Mouse (Mus musculus) T-helper 1 cell (primary cell): ENCODE data around the gene Tfpi.
"Not testable (repeated sequence)": the region's sequence is repeated elsewhere in the genome, so short reads cannot be mapped to it uniquely, and the experiment has no call there.

Experiments
- in situ Hi-C: fragments of 300-600 bp; cut with MboI, MseI; formaldehyde crosslinking; loops from one replicate; pipeline ENCODE4 v1.15.1; 2025; ENCODE audit warnings: high pct_unique_total_duplicates

Gene Tfpi

DNA sequence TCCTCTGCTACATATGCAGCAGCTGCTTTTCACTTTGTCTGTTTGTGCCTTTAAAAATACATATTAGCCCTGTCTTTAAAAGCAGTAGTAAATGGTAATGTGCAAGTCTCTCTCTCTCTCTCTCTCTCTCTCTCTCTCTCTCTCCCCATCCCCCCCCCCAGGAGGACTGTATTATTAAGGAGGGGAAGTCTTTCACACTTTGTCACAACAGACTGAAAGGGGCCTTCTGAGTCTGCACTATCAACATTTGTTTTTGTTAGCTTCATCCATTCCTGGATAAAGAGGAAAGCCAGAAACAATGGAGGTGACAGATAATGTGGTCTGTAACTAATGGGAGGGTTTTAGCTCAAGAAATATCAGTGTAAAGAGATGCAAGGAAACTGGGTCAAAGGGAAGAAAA is 87.5 kb downstream of the Tfpi start:
- in situ Hi-C loops = no loop called here

DNA sequence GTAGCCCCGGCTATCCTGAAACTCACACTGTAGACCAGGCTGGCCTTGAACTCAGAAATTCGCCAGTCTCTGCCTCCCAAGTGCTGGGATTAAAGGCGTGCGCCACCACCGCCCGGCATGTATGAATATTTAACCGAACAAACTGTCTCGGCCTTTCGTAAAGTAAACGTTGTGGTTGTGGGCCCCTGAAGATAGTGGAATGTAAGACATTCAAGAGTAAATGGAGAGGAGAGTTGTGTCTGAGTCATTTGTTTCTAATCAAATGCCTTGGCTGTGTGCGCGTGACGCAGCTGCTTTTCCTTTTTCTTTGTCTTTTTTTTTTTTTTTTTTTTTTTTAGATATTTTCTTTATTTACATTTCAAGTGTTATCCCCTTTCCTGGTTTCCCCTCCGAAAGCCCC is 88.0 kb downstream of the Tfpi start:
- in situ Hi-C loops = not testable (repeated sequence)

DNA sequence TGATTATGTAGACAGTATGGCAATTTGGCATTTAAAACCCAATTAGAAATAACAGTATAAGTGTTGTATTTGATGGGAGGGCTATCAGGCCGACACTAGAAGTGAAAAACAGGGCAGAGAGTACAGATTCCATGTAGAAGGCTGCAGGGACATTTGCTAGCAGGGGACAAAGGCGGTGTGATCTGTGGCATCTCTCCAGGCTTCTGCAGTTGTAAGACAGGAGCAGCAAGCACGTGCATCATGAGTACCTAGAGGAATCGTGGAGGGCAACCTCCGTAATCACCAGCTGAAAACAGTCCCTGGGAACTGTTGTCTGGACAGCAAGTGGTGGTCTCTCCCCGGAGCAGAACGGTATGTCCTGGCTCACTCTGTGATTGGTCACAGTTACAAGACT is 88.6 kb downstream of the Tfpi start:
- in situ Hi-C loops = no loop called here

DNA sequence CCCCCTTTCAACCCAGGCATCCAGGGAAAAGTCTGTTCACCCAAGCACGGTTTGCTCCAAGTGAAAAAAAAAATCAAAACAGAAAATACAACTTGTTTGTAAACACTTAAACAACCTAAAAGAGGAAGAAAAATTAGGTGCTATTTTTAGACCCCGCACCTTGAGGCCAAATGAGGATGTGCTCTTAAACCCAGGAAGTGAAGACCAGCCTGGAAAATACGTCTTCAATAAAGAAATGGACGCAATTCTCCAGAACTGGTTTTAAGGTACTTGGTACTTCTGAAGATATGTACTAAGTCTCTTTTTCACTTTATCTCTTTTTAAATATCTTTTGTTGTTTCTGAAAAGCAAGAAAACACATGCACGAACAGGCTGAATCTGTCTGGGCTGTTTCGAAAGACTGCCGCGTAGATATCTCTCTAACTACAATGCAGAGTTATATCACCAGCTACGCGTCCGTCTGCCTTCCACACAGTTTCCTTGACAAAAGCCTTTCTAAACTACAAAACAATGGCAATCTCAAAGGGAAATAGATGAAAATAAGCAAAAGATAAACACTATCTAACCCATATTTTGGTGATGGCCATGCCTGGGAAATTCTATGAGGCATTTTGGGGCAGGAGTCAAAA is 89.1 kb downstream of the Tfpi start:
- in situ Hi-C loops = no loop called here

DNA sequence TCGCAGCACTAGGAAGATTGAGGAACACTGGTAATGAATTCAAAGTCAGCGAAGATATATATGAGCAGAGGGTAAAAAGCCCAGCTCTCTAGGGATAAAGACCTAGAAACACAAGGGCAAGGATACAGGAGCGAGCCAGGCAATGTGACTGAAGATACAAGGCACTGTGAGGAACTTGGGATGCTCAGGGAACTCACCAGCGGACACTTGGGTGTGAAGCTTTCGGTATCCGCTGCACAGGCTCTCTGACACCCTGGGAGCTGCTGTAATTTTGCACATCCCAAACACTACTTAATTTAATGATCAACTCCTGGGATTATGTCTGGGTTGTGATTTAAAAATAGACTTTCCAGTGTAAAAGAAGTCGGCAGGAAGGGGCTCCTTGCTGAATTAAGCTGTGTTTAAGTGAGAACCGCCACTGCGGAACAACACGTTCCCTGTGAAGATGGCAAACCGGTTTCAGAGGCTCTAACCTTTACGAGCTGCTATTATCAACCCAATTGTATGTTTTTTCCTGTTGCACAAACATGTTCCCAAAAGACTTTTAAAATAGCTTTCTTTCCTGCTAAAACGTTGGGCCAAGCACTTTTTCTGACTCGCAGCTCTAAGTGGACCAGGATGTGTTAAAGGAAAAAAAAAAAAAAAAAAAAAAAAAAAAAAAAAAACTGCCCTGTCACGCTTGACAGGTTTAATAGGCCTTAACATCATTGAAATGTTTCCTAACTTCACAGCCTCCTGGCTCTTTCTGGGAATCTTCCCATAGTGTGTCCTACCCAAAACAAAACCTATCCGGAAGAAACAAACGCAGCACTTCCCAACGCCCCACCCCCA is 89.8 kb downstream of the Tfpi start:
- in situ Hi-C loops = no loop called here

DNA sequence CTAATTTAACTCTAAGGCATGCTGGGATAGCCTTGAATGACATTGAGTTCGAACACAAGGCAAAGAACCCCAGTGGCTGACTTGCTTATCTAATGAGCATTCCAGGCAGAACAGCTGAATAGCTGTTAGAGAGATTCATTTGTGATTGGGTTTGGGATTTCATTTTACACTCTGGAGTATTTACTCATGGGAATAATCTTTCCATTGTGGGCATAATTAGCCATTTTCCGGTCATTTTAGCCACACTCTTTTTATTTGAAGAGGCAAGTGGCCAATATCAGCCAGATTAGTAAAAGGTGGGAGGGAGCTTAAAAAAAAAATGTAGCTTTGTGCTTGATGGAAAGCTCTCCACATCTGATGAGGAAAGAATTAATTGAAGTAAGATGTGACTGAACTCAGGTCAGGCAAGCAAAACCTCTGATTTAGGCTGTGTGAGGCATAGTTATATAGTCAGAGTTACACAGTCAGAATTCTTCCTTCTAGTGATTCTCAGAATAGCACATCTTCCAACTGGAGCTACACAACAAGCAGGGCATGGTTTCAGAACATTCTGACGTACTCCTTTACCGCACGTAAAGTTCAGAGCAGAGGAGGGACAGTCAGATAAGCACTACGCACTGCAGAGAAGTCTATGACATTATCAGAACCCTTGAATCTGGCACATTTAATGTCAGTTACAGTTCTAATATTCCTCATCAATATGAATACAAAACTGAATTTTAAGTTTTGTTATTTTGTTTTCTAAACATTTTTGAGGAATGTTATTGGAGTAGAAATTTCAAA is 91.5 kb downstream of the Tfpi start:
- in situ Hi-C loops = no loop called here

DNA sequence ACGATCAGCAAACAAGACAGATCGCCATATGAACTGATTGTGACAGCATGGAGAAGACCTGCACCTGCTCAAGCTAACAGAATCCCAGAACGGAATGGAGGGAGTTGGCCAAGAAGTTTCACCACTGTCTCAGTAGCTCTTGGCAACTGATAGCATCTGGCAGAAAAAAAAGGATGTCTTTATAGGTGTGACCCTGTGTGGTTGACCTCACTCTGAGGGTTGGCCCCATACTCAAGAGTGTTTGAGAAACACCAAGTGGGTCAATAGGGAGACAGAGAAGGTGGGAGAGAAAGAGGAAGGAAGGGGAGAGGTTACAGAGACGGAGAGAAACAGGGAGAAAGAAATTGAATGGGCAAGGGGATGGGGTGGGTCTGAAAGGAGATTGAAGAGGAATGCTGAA is 92.7 kb downstream of the Tfpi start:
- in situ Hi-C loops = no loop called here
